23 mouse cellular contexts compared by ENCODE assay signal in the genomic region with DNA sequence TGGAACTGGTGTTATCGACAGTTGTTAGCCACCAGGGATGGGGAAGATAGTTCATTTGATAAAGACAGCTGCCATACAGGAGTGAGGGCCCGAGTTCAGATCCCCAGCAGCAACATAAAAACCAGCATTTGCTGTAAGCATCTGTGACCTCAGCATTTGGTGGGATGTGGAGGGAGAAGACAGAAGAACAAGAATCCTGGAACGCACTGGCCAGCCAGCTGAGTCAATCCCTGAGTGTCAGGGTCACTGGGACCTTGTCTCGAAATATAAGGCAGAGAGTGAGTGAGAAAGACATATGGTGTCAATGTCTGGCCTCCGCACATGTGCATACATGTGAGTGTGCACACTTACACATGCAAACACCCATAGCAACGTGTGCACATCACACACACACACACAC.
"Had no signal": no experiment of that assay in that cellular context is flagged by ENCODE, and none has a peak within 500 bp of the region (broad histone marks: within the 10 kb centered on the region; RNA-seq: fewer than 3 reads in every experiment).

No protein-coding gene starts in this region.

- DNase-seq: gastrocnemius, adult 2 months; gastrocnemius, postnatal 10 days; gastrocnemius, postnatal 25 days; heart, adult 2 months; kidney, adult 11 months; kidney, adult 2 months; kidney, postnatal 14 days; kidney, postnatal 36 days; layer of hippocampus, adult 9-11 months; layer of hippocampus, postnatal 36 days; left cerebral cortex, postnatal 4 days had no signal

- H3K36me3 ChIP-seq: heart, embryonic 13.5 days; heart, embryonic 15.5 days; hindbrain, embryonic 13.5 days; hindbrain, embryonic 15.5 days; limb, embryonic 13.5 days; limb, embryonic 15.5 days; liver, embryonic 12.5 days had no signal

- H3K9me3 ChIP-seq: heart, embryonic 13.5 days; heart, embryonic 15.5 days; hindbrain, embryonic 13.5 days; hindbrain, embryonic 15.5 days; limb, embryonic 13.5 days; limb, embryonic 15.5 days; liver, embryonic 12.5 days had no signal

- H3K4me2 ChIP-seq: heart, embryonic 11.5 days; heart, embryonic 13.5 days; heart, embryonic 15.5 days; hindbrain, embryonic 13.5 days; hindbrain, embryonic 15.5 days; limb, embryonic 13.5 days; limb, embryonic 15.5 days; liver, embryonic 12.5 days had no signal

- H3K27me3 ChIP-seq: hindbrain, embryonic 15.5 days; limb, embryonic 15.5 days had no signal

- H3K4me3 ChIP-seq: gastrocnemius, adult 2 months; heart, adult 2 months; heart, embryonic 13.5 days; heart, embryonic 15.5 days; hindbrain, embryonic 13.5 days; hindbrain, embryonic 15.5 days; limb, embryonic 13.5 days; limb, embryonic 15.5 days; liver, embryonic 12.5 days had no signal

- ATAC-seq: hindbrain, postnatal 0 days; intestine, embryonic 16.5 days; liver, embryonic 12.5 days had no signal

- H3K27ac ChIP-seq: heart, adult 2 months; heart, embryonic 13.5 days; heart, embryonic 15.5 days; hindbrain, embryonic 13.5 days; hindbrain, embryonic 15.5 days; hindbrain, postnatal 0 days; kidney, postnatal 0 days; limb, embryonic 13.5 days; limb, embryonic 15.5 days; liver, embryonic 12.5 days; liver, embryonic 14.5 days had no signal

- H3K9ac ChIP-seq: heart, embryonic 13.5 days; heart, embryonic 15.5 days; hindbrain, embryonic 13.5 days; hindbrain, embryonic 15.5 days; limb, embryonic 13.5 days; limb, embryonic 15.5 days; liver, embryonic 12.5 days; liver, embryonic 14.5 days had no signal

- H3K4me1 ChIP-seq: heart, embryonic 13.5 days; heart, embryonic 15.5 days; hindbrain, embryonic 13.5 days; hindbrain, embryonic 15.5 days had no signal
